Mouse (Mus musculus) NIH3T3 (cell line): ENCODE data around the gene Lrrfip1.

Experiments
- DNase-seq: peaks from one replicate; pipeline ENCODE4 v3.0.0-alpha.2; 2012; ENCODE audit warnings: low read depth

Lrrfip1 gene

DNA sequence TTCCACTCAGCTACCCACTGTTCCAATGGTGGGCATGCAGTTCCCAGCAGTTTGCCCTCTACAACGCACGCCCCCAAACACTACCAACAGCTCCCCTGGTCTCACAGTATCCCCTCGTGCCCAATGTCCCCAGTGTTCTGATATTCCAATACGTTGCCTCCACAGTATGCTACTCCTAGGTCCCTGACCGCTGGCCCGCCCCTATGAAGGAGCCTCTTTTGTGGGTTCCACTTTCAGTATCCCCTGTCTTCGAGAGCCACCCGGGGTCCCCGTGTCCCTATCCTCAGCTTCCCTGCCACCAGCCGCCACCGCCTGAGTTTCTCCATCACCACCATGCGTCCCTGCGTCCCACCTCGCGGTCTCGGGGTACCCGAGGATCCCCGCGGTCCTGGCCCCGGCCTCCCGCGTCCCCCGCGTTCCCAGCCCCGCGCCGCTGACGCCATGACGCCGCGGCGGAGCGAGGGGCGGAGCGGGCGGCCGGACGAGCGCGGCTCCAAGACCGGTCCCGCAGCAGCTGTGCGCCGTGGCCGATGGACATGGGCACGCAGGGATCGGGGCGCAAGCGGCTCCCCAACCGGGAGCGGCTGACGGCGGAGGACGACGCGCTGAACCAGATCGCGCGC lies at the start of gene Lrrfip1:
TSS of gene Lrrfip1 (plus strand) at position 470 of the 623 bp plus-strand sequence.
- DNase-seq, result peak; percentile 79

DNA sequence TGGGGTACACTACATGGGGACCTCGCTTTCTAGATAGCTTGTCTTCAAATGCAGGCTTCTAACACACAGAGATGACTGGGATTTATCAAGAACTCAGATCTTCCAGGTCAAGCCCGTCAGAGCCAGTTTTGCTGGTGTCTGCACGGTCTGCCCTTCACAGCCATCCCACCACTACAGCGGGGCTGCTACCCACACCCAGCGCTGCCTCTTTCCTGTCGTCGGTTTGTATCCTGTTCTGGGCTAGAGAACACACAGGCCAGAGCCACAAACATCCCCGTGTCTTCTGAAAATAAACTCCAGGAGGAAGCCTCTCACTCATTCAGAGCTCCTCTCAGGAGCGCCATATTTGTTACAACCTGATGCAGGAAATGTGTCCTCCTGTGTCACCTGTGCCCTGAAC lies 49.2 kb upstream of the Lrrfip1 start:
- DNase-seq, result no peak

DNA sequence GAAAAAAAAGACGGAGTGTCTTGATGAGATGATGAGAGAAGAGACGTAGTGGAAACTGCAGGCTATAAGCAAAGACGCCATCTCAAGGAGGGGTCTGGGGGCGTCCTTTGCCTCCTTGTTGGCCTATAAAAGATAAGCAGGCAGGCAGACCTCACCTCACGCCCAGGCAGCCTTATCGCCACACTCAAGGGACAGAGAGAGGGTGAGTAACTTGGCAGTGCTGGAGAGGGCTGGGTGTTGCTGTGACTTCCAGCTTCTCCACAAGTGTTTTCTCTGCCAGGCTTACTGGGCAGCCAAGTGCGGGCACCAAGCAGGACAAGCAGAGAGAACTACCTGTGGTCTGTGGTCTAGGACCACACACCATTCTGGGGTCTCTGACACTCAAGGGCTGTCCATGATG lies 46.9 kb upstream of the Lrrfip1 start:
- no peak for DNase-seq

DNA sequence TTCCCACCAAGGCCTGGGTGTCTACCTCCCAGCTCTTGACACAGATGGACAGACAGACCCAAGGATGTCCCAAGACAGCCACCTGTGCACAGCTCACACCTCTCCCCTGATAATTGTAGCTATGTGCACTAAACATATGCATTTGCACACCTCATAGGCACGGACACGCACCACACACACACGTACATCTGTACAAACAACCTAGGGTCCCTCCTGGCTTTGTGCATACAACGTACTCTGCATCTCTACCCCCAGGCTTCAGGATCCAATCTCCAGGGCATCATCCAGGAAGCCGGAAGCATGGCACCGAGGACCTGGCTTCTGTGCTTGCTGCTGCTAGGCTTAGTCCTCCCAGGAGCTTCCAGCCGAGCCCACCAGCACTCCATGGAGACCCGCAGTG lies 45.7 kb upstream of the Lrrfip1 start, which contains the start of gene Prlh:
TSS of gene Prlh (plus strand) at position 301 of the 400 bp plus-strand sequence.
- no peak for DNase-seq

DNA sequence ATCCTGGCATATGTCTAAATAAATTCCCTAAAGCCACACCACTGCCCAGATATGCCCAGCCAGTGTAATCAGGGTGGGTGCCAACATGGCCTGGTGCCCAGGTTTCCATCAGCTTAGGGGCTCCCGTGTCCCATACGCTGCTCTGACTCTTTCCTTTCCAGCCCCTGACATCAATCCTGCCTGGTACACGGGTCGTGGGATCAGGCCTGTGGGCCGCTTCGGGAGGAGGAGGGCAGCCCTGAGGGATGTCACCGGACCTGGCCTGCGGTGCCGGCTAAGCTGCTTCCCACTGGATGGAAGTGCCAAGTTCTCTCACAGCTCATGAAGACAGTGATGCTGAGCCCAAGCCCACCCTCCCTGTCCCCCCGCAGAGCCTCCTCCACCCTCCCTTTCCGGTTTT lies 44.8 kb upstream of the Lrrfip1 start:
- DNase-seq, result no peak

DNA sequence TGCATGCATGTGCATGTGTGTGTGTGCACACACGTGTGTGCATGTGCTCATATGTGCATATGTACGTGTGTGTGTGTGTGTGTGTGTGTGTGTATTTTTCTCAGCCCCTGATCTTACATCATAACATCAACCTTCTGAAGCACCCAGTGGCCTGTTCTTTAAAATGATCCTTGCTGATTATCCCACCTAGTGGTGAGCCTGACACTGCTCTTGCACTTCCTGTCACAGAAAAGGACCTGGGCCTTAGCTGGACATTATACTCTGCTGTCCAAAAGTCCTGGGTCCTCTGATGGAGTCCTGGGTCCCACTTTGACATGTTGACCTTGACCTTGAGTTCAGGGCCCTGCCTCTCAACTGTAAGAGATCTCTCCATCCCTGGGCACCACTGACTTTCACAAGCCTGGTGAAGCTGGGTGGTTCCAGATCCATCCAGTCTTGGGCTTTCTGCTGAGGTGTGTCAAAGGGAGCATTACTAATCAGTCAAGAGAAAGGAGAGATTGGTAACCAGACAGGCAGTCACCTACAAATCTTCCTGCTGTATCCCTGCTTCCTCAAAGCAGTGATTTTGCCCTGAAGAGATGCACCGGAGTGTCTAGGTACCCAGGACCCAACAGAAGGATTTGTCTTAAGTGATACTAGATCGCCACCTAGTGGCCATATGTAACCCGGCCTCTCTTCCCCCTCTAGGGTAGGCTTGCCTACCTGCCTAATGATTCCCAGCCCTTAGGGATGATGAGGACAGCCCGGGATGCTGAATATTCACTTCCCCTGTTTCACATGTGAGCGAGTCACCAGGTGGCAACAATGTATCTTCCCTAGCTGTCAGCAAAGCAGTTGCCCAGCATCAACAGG lies 42.1 kb upstream of the Lrrfip1 start:
- peak; percentile 90 for DNase-seq

DNA sequence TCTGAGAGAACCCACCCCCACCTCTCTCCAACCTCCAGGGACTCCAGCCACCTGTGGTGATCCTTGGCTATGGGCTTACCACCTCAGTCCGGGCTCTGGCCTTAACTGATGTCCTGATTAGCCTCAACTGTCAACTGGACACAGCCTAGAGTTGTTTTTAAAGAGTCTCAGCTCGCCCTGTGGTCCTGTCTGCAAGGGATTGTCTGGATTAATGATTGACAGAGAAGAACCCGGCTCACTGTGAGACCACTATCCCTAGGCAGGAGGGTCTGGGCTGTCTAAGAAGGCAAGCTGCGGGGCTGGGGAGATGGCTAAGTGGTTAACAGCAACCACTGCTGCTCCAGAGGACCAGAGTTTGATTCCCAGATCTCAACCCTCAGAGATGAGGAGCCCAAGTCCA lies 36.0 kb upstream of the Lrrfip1 start:
- no peak for DNase-seq

DNA sequence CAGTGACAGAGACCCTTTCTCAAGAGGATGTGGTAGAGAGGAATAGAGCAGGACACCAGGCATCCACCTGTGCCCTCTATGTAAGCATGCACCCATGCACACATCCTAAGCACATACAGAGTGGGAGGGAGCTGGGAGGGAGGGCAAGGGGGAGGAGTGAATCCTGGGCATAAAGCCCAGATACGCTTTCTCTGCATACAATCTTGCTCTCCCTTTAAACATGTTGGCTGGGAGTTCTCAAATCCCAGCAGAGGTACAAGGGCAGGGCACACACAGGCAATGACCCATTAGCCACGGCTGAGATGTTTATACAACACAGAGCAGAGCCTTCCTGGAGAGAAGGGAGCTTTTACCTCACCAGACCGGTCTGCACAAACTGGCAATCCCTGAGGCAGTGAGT lies 35.5 kb upstream of the Lrrfip1 start:
- peak; percentile 80 for DNase-seq

DNA sequence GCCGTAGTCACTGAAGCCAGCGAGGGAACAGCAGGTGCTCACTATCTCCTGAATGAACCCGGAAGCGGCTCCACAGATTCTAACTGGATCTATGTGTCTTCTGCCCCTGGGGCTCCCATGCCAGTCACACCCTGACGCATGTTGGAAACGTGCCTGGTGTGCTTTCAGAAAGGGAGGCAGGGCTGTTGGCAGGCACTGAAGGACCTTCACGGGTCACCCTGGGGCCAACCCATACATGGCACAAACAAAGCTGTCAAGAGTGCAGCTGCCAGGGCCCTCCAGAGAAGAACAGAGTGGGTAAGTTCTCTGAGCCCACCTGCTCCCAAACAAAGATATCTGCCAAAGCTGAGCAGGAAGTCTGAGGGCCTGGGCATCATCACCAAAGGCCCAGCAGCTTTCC lies 31.0 kb upstream of the Lrrfip1 start:
- DNase-seq, result peak; percentile 28

- DNase-seq, result no peak
These were observed 29.9 kb upstream of the Lrrfip1 start for GRCm38 (mm10) chr1:90968649-90969048.

GRCm38 (mm10) chr1:90969347-90969784 lies 29.2 kb upstream of the Lrrfip1 start, which contains the start of gene Rab17:
Gene Rab17 (minus strand): TSS chr1:90969661.
- peak; percentile 33 for DNase-seq

DNA sequence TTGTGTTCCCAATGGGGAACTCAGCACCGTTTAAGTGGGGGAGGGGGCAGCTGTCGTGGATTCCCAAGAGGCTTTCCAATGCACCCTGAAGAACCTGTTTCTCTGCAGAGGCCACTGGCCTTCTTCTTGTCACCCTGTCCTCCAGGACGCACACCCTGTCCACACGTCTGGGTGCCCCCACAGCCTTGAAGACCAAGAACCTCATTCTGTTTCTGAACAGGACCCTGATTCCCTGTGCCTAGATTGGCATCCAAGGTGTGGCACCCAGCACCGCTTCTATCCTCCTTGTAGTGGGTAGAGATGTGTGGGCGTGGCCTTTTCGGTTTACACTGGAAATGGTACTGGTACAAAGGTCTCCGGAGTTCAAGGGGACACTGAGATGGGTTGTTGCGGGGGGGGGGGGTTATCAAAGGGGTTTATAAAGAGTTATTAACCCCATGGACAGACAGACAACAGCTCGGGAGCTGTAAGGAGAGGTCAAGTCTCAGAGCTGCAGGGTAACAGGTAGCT lies 28.6 kb upstream of the Lrrfip1 start:
- DNase-seq, result no peak

GRCm38 (mm10) chr1:90972911-90973573 lies 25.5 kb upstream of the Lrrfip1 start:
- peak; percentile 98 for DNase-seq

GRCm38 (mm10) chr1:90973574-90973911 lies 25.0 kb upstream of the Lrrfip1 start:
- DNase-seq, result no peak

DNA sequence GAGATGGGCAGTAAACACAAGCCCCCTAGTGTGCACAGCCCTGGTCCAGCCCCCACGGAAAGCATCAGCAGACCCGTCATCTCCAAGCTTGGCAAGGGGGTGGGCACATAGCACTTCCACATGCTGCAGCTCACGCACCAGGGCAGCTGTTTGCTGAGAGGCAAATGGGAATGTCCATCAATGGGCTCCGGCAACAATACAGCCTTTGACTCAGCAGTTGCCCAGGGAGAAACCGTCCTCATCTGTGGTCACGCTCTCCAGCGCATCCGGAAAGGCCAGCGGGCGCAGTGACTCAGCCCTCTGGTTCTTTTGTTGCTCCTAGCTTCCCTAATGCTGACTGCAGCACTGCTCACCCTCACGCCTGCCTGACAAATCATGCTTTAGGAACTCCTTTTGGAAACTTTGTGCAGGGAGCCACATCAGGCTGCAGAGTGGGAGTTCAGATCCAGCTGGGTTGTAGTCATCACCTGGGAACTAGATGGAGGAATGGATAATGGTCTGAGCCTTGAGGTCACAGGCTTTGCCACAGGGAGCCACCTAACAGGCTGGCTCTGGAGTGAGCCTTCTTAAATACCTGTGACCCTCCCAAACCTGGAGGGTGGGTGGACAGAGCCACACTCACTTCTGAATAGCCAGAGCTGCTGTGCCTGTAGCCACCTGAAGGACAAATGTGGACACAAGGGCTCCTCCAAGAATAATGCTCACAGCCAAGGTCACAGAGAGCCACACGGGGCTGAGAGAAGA lies 23.5 kb upstream of the Lrrfip1 start:
- DNase-seq, result peak; percentile 95

- no peak for DNase-seq
These were observed 22.6 kb upstream of the Lrrfip1 start for GRCm38 (mm10) chr1:90975960-90976359.

GRCm38 (mm10) chr1:90980638-90981330 lies 17.8 kb upstream of the Lrrfip1 start:
- peak; percentile 82 for DNase-seq

DNA sequence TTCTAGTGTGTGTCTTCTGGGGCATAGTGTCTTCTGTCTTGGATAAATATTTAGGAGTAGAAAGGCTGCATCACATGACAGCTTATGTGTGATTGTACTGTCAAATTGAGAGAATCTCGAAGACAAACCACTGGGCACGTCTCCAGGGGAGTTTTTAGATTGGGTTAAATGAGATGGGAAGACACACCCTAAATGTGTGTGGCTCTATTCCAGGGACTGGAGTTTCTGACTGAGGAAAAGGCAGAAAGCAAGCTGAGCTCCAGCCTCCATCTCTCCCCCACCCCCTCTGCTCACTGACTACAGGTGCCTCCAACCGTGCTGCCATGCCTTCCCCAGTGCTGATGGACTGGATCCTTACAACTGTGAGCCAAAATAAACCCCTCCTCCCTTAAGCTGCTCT lies 17.2 kb upstream of the Lrrfip1 start:
- DNase-seq, result peak; percentile 63

DNA sequence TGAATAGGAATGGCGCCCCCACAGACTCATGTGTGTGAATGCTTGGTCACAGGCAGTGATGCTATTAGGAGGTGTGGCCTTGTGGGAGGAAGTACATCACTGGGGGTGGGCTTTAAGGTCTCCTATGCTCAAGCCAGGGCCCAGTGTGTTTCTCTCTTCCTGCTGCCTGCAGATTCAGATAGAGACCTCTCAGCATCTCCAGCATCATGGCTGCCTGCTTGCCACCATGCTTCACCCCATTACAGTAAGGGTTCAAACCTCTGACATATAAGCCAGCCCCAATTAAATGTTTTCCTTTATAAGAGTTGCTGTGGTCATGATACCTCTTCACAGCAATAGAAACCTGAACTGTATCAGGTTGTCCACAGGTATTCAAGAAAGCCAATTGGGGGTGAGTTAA lies 2.6 kb upstream of the Lrrfip1 start:
- DNase-seq, result no peak

DNA sequence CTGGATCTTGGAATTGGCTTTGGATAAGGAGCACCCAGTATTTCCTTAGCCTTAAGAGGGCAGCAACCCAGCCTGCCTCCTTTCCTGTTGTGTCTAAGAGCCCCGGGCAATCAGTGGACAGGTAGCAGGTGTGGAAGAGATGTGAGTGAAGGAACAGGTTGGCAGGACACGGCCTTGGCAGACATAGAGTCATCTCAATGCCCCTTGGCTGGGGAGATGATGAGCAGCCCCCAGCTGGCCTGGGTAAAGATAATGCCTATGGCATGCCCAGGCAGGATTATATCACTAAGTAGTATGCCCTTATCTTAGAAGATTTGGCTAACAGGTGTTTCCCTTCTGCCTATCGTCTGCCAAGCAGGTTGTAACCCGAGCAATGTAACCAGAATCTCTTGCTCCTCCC lies 1.4 kb upstream of the Lrrfip1 start:
- no peak for DNase-seq

GRCm38 (mm10) chr1:90997641-90998040 lies 896 bp upstream of the Lrrfip1 start:
- DNase-seq, result no peak
